Mouse (Mus musculus) erythroblast, embryonic 14.5 days (primary cell): ENCODE measurements around the gene Trim25.

Experiments used
- GATA1 ChIP-seq: IDR thresholded peaks from 2 replicates; pipeline ENCODE4 v1.6.1; 2012; ENCODE audit warnings: low read length, inconsistent platforms, mixed read lengths
- TAL1 ChIP-seq: IDR thresholded peaks from 3 replicates; pipeline ENCODE4 v1.6.1; 2012; ENCODE audit warnings: low read length, inconsistent platforms, mixed read lengths

GRCm38 (mm10) chr11:88996427-88996826 is 2.7 kb upstream of the Trim25 start:
- TF ChIP-seq TAL1 (no peak), GATA1 (no peak)
